Mouse (Mus musculus) thymus, postnatal 25 days (tissue): ENCODE results near the gene Atg5.

Experiments
- DNase-seq: peaks from one replicate; pipeline ENCODE4 v3.0.0; 2022

Gene Atg5

DNA sequence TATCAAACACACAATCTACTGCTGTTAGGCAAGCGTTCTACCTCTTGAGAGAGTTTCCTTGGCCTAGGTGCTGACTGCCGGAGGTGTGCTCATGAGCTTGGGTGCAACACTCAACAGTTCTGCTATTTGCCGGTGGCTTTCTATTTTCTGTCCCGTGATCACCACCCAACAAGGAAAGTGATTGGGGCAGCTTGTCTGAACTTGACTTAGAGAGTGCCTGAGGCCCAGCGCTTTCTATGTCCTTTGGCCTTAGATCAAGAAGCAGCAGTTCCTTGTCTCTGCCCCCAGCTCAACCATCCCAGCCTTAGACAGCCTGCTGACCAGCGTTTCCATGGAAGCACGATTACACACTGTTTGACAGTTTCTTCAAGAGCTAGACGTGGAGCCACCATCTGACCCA is 124.7 kb downstream of the Atg5 start:
- no peak for DNase-seq

DNA sequence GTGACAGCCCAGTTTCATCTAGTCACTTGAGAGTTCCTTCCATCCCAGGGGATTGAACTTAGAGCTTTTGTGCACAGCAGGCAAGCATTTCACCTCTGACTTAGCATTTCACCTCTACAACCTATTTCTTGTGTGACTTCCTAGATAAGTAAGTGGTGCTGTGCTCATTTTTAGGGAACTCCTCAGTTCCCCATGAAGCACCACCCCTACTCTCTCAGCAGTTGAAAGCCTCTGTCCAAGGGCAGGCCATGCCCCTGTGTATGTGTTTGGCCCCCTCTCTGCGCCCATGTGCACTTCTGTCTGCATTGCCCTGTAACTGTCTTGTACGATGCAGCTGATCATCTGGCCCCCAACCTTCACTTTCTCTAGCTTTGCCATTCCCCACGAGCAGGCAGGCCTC is 132.0 kb downstream of the Atg5 start:
- no peak for DNase-seq

DNA sequence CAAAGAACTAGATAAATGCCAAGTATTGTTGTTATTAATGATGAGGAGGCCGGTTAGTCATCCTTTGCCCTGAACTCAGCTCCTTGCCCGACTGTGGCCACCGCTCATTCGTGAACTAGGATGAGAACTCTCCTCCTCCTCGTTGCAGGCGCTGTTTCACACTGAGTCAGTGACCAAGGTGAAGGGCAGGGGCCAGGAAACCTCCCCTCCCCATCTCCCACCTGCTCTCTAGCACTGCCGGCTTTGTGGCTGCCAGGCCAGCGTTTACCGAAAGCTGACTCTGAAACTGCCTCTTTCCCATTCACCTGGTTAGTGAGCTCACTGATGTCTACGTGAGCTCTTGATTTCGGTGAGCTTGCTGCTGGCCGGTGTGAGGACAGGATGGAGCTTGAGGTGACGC is 132.4 kb downstream of the Atg5 start:
- no peak for DNase-seq

DNA sequence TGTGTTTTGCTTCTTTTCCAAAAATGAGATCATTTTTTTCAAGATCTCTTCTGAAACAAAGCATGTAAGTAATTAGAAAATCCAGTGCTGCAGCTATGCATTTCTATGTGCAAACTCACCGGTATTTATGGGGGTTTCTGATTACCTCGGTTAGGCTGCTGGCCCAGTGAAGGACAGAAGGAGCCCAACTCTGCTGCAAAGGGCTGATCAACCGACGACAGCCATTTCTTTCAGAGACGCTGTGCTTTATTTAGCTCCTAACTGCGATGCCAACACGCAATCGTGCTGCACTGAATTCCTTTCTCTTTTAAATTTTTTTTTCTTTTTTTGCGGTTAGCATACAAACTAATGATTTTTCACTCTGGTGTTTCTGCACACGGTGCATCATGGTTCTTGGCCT is 133.4 kb downstream of the Atg5 start:
- DNase-seq, result no peak

DNA sequence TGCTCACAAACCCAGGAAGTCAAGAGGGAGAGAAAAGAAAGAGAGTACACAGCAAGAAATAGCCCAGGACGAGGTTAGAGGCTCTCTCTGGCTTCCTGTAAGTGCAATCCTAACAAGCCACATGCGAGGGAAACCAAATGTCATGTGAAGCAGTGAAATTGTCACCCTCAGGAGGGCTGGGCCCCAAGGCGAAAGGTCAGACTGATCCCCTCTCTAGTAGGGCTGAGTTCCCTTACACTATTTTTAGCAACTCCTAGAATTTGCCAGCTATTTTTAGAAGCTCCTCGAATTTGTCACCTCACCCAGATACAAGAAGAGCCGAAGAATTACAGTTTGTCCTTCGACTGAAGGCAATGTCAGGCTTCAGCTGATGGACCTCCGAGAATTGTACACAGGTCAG is 135.3 kb downstream of the Atg5 start:
- DNase-seq, result no peak

DNA sequence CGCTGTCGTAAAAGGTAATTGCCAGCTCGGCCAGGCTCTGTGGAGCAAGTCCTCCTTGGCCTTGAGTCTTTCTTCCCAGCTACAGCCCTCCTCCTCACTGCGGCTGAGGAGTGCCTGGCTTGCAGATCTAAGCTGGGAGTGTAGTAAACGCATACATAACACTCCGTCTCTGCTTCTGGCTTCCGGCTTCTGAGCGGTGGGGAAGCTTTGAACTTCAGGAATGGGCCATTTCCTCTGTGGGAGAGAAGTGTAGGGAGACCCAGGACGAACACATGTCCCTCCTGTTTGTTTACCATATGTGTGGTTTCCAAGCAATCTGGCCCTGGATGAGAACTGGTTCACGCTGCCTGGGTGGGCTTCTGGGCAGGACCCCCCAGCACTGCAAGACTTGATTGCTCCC is 140.9 kb downstream of the Atg5 start:
- no peak for DNase-seq

DNA sequence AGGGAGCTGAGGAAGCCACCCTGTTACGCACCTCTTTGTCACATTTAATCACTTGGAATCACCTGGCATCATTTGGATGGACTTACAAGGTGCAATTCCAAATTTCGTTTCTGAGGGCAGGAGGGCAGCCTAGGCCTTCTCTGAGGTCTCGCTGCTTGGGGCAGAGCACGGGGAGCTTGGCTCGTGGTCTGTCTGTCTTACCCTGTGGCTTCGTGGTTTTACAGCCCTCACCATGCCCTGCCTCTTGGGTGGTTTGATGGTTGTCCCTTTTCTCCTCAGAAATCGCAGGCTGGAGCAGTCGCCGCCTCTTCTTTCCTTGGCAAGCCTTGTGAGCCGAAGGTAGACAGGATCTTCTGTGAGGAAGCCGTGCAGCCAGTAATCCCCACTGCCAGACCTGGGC is 141.8 kb downstream of the Atg5 start:
- DNase-seq, result no peak
